Mouse (Mus musculus) kidney, postnatal 25 days (tissue): Measurements from ENCODE around the gene Hist1h3b.
A peak's percentile ranks its signal among the peaks of the same experiment; 100 is the strongest.

Experiments
- DNase-seq, 2 experiments: peaks; one replicate each; pipeline ENCODE4 v3.0.0; 2021; ENCODE audit warnings: mixed read lengths in 2 of 2

Gene Hist1h3b

DNA sequence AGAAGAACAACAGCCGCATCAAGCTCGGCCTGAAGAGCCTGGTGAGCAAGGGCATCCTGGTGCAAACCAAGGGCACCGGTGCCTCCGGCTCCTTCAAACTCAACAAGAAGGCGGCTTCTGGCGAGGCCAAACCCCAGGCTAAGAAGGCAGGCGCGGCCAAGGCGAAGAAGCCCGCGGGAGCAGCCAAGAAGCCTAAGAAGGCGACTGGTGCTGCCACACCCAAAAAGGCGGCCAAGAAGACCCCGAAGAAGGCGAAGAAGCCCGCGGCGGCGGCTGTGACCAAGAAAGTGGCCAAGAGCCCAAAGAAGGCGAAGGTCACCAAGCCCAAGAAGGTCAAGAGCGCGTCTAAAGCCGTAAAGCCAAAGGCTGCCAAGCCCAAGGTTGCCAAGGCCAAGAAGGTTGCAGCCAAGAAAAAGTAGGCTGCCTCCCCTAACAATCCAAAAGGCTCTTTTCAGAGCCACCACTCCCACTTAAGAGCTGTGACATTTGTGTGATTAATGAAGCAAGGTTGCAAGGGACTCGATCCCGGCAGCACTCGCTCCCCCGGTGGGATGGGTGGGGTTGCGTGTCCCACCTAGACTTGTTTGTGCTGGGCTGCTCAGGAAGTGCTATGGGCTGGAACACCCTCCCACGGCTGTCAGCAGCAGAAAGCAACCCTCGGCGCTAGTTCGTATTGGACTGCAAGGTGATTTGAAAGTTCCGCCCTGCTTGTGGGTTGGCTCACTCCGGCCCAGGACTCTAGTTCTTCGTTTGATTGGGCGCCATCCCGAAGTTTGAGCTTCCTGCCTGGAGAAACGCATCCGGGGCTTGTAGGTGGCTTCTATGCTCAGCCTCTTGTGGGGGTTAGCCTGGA lies 12.8 kb upstream of the Hist1h3b start:
- peak; percentile 96 to 98 for DNase-seq

DNA sequence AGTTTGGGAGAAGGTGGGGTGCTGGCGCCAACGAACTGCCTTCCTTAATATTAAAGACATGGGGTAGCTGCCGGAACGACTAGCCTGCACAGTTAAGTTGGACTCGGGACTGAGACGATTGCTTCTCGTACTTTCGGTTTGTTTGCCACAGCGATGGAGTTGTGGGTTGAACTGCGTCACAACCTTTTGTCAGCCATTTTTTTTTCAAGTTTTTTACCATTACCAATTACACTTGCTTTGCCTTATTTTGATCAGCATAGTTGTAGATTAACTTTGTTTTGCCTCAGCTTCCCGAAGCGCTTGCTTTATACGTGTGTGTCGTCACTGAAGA lies 12.2 kb upstream of the Hist1h3b start:
- DNase-seq = no peak

DNA sequence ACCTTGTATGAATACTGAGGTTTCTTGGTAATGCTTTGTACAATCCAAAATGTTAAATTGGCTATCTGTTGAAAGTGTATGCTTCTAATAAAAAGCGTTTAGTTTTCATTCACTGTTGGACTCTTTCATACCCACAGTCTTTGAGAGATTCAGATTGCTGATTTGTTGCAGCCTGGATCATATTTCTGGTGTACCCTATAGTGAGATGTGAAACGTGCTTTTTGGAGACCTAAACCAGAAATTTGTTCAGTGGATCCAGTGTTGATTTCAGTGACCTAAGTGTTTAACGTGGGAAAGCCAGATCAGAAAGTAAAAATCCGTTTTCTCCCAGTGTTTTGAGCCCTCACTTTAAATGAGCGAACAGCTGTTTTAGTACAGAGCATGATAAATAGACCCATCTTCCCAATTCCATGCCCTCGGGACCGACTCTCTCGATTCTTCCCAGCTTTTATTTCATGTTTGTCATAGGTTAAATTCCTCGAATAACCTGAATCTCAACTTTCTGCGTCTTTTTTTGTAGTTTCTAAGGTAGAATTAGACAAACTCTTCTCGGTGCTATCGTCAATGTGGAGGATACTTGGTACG lies 11.7 kb upstream of the Hist1h3b start:
- no peak for DNase-seq

DNA sequence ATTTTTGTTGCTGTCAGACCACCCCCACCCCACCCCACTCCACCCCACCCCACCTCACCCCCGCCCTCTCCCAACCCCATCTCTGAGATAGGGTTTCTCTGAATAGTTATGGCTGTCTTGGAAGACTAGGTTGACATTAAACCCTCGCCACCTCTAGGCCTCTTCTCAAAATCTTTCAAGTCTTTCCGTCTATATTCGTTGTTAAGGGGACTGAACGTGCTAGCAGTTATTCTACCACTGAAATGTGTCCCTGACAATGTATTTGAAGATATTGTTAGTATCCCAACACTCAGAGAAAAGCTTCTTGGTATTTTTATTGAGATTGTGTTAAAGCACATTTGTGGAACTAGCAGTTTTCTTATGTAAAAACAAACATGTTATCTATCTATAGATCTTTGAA lies 11.2 kb upstream of the Hist1h3b start:
- no peak for DNase-seq

DNA sequence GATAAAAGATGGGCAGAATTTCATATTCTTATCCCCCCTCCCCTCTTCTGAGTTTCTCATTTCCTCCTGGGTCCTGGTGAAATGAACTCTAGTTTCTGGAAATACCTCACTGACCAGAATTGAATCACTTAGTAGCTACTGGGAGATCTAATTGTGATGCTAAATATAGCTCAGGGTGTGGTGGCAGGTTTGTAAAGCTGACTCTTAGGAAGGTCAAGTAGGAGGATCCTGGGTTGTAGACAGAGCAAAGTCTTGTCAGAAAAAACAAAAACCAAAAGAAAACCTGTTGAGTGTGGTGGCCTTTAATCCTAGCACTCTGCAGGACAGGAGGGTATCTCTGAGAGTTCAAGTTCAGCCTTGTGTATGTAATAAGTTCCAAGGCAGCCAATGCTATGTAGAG lies 10.1 kb upstream of the Hist1h3b start:
- DNase-seq = no peak

DNA sequence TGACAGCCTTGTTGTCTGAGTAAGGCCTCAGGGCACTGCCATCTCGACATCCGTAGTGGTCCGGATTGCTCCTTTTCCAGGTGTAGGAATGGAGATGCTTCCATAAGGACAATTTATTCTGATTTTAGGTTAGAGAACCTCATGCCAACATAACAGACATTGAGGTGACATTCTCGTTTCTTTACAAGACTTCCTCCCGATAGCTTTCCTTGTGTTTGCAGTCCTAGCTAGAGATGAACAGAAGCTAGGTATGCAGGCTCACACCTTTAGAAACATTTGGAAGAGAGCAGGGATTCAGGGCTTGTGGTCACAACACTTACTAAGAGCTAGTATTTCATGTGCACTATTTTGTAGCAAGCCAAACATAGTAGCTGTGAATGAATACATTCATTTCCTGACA lies 8.9 kb upstream of the Hist1h3b start:
- no peak for DNase-seq

DNA sequence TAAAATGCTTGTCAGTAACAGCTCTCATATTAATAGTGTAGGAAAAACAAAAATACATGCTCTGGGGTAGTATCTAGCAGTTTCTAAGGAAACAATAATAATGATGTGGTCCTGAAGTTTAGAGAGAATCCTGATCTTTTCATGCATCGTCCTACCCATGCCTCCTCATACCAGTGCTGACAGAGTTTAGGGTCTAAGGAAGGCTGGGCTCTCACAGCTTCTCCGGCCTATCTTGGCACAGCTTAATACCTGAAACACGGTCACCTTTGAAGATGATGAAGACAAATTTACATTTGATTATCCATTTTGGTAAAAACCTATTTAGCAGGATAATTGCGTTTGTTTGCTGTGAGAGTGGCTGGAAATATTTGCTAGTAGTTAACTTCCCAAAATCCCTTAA lies 8.1 kb upstream of the Hist1h3b start:
- no peak for DNase-seq

DNA sequence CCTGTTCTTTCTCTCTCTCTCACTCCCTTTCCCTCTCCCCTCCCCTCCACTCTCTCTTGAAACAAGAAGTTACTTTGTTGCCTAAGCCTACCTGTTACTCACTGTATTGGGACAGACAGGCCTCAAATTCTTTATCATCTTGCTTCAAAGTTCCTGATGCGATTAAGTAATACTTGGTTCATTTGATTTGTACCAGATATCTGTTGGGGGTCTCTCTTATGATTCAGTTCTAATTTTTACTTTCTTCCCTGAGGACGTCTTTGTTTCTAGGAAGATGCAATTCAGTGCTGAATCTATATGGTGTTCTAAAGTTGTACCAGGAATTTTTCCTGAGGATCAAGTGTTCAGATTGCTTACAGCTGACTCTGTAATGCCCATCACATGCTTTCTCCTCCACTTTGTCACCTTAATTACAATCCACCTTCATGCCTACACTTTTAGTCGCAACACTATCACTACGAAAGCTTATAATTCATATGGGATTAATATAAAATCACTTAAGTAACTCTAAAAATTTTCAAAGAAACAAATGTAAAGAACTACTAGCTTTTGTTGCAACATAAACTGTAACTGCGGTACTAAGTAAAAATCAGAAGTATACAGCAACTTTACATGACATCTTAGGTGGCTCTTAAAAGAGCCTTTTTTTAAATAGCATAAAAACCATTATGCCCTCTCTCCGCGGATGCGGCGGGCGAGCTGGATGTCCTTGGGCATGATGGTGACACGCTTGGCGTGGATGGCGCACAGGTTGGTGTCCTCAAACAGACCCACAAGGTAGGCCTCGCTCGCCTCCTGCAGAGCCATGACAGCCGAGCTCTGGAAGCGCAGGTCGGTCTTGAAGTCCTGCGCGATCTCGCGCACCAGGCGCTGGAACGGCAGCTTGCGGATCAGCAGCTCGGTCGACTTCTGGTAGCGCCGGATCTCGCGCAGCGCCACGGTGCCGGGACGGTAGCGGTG lies 7.4 kb upstream of the Hist1h3b start:
- DNase-seq = no peak

DNA sequence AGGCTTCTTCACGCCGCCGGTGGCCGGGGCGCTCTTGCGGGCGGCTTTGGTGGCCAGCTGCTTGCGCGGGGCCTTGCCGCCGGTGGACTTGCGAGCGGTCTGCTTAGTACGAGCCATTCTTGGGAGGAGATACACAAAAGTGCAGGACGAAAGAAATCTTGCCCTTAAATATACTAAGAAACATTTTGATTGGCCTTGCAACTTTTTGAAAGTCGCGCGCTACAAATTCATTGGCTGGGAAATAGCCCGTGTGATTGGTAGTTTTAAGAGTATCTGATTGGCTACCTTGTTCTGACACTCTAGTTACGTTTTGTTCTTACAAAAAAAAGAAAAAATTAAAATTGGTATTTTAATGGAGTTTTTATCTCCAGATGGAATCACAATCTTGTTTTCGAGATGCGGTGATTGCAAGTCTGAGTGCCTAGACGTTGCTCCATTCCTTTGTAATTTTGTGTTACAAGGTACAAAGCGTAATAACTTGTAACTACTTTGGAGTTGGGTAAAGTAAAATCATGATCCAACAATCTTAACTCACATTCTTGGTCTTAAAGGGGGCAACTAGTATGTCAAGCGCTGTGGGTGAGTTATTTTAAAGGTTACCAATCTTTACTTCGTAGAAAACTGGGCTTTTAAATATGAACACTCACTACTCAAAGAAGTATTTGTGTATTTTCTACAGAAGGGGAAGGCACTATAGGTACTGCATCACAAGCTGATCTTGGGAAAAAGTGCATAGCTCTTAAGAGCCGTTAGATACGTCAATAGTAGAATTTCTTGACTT lies 6.5 kb upstream of the Hist1h3b start, which contains the start of gene Hist1h3c:
Gene Hist1h3c (minus strand): TSS at position 222 of the 781 bp plus-strand sequence.
- peak; percentile 89 to 94 for DNase-seq

DNA sequence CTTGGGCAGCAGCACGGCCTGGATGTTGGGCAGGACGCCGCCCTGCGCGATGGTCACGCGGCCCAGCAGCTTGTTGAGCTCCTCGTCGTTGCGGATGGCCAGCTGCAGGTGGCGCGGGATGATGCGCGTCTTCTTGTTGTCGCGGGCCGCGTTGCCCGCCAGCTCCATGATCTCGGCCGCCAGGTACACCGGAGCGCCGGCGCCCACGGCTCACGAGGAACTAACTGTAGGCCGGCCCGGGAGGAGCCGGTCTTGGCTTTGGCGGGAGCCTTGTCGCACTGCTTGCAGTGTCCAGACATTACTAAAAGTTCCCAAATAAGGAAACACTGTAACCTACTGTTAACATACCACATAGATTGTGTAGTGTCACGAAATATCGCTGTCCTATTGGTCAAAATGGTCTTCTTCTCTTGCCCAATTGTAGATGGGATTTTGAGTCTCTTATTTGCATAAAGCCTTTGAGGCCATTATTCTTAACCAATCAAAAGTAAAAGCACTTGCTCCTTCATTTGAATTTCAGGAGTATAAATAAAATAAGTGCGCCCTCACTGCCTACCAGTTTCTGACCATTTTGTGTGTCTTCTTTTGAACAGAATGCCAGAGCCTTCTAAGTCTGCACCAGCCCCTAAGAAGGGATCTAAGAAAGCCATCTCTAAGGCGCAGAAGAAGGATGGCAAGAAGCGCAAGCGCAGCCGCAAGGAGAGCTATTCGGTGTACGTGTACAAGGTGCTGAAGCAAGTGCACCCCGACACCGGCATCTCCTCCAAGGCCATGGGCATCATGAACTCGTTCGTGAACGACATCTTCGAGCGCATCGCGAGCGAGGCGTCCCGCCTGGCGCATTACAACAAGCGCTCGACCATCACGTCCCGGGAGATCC lies 5.6 kb upstream of the Hist1h3b start, which contains the start of gene Hist1h2bb:
Gene Hist1h2bb (plus strand): TSS at position 534 of the 880 bp plus-strand sequence.
- peak; percentile 42 to 72 for DNase-seq

DNA sequence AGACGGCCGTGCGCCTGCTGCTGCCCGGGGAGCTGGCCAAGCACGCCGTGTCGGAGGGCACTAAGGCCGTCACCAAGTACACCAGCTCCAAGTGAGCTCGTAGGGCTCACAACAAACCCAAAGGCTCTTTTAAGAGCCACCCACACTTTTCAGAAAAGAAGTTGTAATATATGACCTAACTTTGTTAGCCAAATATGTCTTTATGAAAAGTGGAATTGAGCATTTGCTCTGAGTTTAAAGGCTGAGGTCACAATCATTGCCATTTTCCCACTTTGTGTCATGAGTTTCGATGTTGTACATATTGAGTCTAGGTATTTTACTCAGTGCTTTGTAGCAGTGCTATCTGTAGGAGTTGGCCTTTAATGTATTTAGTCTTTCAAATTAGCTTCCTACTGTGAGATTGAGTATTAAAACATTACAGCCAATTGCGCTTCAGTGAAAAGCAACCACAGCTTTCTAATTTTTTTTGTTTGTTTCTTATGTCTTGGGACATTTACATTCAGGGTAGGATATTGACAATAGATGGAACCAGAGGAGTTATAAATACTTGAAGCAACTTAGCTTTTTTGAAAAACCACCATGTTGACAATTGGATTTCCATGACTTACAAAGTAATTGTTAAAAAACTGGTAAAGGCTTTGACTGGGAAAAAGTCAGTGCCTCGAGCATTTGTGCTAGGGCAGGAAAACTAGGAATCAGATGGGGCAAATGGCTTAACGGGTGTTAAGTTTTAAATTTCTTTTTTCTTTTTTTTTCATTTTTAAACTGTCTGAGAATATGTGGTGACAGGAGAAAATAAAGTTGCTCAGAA lies 4.8 kb upstream of the Hist1h3b start:
- no peak for DNase-seq

DNA sequence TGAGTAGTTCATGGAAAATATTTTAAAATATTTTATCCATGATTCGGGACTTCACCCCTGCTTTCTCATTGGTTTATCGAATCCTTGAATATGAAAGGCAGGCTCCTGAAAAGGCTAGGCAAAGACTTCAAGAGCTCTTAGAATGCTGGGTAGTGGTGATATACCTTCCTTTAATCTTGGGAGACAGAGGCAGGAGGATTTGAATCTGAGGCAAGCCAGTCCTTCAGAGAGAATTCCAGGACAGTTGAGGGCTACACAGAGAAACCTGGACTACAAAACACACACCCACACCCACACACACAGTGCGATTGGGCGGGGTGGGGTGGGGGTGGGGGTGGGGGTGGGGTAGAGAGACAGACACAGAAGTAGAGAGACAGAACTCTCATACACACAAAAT lies 4.2 kb upstream of the Hist1h3b start:
- DNase-seq = no peak

DNA sequence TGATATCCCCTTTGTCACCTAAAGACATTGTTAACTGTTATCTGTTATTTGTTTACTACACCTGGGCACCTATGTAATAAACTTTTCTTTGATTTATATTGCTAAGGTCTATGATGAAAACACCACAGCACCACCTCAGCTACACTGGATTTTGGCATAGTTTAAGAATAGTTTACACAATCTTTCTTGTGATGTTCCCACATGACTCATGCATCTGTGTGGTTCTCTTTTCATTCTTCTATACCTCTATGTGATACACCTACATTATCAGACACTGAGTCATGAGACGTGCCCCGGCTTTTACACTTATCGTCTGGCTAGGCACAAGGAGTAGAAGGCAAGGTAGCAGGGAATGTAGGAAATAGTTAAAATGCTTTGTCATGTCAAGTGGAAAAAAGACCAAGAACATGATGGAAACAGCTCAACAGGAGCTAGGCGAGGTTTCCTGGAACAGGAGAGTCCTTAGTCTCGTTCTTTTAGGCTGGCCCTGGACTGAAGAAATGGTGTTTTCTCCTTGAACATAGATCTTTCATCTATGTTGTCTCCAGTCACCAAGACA lies 2.4 kb upstream of the Hist1h3b start:
- no peak for DNase-seq

DNA sequence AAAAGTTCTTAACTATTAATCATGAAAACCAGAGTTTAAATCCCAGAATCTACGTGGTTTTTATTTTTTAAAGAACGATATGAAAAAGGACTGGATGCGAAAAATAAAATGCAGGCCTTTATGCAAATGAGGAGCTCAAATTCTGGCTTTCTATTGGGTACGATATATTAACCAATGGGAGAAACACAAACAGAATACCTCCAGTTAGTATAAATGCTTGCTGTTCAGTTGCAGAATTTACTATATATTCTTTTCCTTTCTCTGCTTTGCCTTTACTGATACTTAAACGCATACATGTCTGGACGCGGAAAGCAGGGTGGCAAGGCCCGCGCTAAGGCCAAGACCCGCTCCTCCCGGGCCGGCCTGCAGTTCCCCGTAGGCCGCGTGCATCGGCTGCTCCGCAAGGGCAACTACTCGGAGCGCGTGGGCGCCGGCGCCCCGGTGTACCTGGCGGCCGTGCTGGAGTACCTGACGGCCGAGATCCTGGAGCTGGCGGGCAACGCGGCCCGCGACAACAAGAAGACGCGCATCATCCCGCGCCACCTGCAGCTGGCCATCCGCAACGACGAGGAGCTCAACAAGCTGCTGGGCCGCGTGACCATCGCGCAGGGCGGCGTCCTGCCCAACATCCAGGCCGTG lies 1.1 kb upstream of the Hist1h3b start, which contains the start of gene Hist1h2ab:
Gene Hist1h2ab (plus strand): TSS at position 288 of the 639 bp plus-strand sequence.
- peak in 1 of 2 experiments; percentile 52 for DNase-seq

DNA sequence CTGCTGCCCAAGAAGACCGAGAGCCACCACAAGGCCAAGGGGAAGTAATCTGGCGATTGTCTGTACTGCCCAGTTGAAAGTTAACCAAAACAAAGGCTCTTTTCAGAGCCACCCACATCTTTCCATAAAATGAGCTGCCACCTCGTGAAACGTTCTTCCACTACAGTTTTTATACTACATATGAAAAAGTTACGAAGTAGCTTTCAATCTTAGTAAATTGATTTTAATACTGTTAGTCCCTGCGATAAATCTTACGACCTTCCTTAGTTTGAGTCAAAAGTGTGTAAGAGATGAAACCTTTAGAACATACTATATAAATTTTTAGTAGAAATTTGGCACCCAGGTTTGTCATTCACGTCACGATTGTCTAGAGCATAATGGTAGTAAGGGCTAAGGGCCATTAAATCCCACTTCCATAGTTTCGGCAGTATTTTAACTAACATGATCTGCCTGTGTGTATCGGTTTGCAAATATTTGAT lies 550 bp upstream of the Hist1h3b start:
- no peak for DNase-seq

DNA sequence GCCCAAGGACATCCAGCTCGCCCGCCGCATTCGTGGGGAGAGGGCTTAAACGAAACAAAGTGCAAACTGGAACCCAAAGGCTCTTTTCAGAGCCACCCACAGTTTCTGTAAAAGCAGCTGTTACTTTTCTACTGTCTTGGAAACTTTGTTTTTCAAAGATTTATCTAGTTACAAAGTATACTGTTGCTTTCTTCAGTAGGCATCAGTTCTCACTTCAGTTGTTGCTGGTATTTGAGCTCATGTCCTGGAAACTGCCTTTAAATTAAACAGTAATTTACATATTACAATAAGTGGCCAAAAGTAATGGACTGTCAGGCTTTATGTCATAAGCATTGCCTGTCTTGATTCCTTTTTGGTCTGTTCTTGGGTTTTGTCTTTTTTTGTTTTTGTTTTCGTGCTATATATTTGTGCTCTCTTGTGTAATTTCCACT lies 690 bp downstream of the Hist1h3b start:
- no peak for DNase-seq

DNA sequence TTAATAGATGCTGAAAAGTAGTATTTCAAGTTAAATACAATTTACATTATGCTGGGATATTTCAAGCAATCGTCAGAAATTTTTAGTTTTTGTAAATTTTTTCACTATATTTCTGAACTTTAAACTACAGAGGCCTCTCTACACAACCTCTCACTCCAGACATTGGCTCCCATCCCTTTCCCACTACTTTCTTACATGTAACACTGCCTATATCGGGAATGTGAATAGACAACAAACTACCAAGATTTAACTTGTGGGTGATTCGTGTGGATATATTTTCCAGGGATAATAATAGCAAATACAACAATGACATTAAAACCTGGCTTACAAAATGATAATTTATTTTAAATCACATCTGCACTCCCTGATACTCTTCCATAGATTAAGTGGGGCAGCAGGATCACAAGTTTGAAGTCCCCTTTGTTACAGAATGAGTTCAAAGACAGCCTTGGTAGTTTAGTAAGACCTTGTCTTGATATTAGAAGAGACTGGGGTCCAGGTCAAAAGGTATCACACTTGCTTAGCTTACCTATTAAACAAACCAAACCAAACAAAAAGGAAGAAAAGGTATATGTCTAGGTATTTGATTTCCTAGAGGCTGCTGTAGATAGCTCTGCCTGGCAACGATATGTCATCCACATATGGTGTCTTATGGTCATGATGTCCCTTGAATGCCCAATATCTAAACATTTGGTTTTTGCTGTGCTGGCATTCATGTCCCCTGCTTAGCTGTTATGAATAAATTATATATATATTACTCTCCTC lies 1.4 kb downstream of the Hist1h3b start:
- no peak for DNase-seq

DNA sequence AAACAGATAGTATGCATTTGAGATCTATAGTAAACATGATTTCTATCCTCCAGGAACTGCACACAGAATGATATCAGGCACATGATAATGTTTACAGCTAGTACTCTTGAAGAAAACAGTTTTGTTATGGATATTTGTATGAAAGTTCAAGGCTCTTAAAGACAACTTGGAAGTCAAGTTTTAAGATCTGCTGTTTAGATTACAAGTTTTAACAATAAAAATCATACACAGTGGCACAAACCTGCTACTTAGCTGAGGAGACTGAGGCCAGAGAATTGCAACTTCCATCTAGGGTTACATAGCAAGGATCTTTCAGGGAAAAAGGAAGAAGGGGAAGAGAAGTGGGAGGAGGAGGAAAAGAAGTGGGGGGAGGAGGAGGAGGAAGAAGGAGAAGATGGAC lies 2.9 kb downstream of the Hist1h3b start:
- no peak for DNase-seq

DNA sequence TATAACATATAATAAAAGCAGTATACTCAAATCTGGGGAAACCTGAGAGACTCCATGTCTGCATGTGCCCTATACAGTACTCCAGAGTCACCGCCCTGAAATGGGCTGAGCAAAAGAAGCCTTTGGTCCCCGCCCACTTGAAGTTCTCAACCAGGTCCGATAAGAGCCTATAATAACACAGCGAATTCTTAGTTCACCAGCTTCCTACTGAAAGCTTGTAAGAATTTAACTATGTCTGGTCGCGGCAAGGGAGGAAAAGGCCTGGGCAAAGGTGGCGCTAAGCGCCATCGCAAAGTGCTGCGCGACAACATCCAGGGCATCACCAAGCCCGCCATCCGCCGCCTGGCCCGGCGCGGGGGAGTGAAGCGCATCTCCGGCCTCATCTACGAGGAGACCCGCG lies 4.7 kb downstream of the Hist1h3b start, which contains the start of gene Hist1h4b:
Gene Hist1h4b (plus strand): TSS at position 224 of the 400 bp plus-strand sequence.
- DNase-seq = peak; percentile 91 to 94
